Comparison of ENCODE assay signal across 19 mouse cellular contexts in the genomic region with DNA sequence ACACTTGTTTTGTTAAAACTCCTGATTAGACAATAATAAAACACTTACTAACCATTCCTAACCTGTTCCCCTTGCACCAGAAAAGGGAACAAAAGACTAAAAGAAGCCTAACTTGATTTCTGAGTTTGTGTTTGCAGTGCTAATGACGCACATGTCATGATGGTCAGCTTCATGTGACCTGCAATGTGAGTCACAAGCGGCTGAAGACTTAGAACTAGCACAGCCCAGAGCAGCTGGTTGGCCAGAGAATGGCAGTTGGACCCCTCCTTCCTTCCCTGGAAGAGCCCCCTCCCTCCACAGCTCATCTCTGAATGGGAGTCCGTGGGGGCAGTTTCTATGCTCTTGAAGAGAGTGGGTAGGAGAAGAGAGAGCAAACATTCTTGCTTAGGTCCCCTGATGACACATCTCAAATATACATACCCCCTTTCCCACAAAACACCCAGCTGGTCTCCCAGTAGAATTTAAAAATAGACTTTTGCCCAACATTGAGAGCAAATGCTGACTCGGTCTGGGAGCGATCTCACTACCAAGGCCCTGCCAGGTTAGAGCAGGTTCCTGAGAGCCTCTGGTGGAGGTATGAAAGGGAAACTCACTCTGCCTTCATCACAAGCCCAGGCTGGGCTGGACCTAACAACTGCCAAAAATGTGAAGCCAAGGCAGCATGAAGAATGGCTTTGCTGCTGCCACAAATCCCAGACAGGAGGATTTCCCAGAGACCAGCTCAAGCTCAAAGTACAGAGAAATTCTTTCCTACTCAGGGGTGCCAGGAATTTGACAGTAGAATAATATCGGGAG. TPM values are rescaled to one million over a fixed set of nuclear protein-coding genes. Genes with fewer than 3 reads are reported as not detected.
DNase-seq lines count a peak whose midpoint lies in the region; ATAC-seq and TF ChIP-seq lines count a peak whose summit lies in the region.
"Had no signal": no experiment of that assay in that cellular context is flagged by ENCODE, and none has a peak within 500 bp of the region (broad histone marks: within the 10 kb centered on the region; RNA-seq: fewer than 3 reads in every experiment).

No protein-coding gene starts in this region.

- TF ChIP-seq CTCF in lung, postnatal 0 days (IDR thresholded peaks at IDR 0.05): no peak

- ATAC-seq in lung, postnatal 0 days: no peak
- no peak for ATAC-seq in embryonic facial prominence, embryonic 15.5 days (ENCODE audit: insufficient number of reproducible peaks, low FRiP score, low TSS enrichment, low read depth)
- ATAC-seq: activated CD4-positive, CD25-positive, alpha-beta regulatory T cell, adult 4 months; CD4-positive, CD25-positive, alpha-beta regulatory T cell, adult 4 months; inflammation-experienced regulatory T-cells, adult 6 months; midbrain, embryonic 16.5 days had no signal

- no peaks in the 10 kb centered on the region for H3K4me1 ChIP-seq in lung, postnatal 0 days (ENCODE audit: insufficient read depth, low read depth, low read length)
- 0 out of 2 replicates have a peak, but pooled peaks cover 7% of the 10 kb centered on the region for H3K4me1 ChIP-seq in embryonic facial prominence, embryonic 15.5 days
- H3K4me1 ChIP-seq: hindbrain, embryonic 10.5 days; neural tube, embryonic 12.5 days had no signal

- H3K4me2 ChIP-seq in lung, postnatal 0 days (replicated peaks; ENCODE audit: low read depth, low read length): no peak overlapping the region
- no peak overlapping the region for H3K4me2 ChIP-seq in embryonic facial prominence, embryonic 15.5 days (replicated peaks)
- H3K4me2 ChIP-seq: neural tube, embryonic 12.5 days had no signal

- DNase-seq in gastrocnemius, postnatal 25 days: peak; percentile 11
- DNase-seq in gastrocnemius, adult 8-10 months (ENCODE audit: low spot score in 2 of 2): no peak
- DNase-seq in lung, postnatal 0 days (ENCODE audit: low spot score): peak; percentile 5
- DNase-seq in lung, postnatal 36 days: no peak
- peak; percentile 13 for DNase-seq in skeletal muscle tissue, adult 2 months (ENCODE audit: low read depth, low spot score)
- DNase-seq in cerebellum, postnatal 4 days (ENCODE audit: low spot score in 2 of 2): no peak
- no peak for DNase-seq in right cerebral cortex, adult 18-20 months
- DNase-seq: cerebellum, adult 18-20 months; embryo, embryonic 11 days; layer of hippocampus, adult 9-11 months; thymus, adult 18-20 months had no signal

- H3K27ac ChIP-seq in lung, postnatal 0 days (ENCODE audit: low read length): no peak overlapping the region
- peak overlapping the region; percentile 9; the same call in 1 of the 2 replicates for H3K27ac ChIP-seq in embryonic facial prominence, embryonic 15.5 days (replicated peaks)
- H3K27ac ChIP-seq: heart, embryonic 10.5 days; hindbrain, embryonic 10.5 days; neural tube, embryonic 12.5 days had no signal

- H3K9me3 ChIP-seq in lung, postnatal 0 days (ENCODE audit: low read length): no peaks in the 10 kb centered on the region
- no peaks in the 10 kb centered on the region for H3K9me3 ChIP-seq in embryonic facial prominence, embryonic 15.5 days (replicated peaks)
- H3K9me3 ChIP-seq: heart, embryonic 10.5 days; hindbrain, embryonic 10.5 days; neural tube, embryonic 12.5 days had no signal

- no peak overlapping the region for H3K4me3 ChIP-seq in lung, postnatal 0 days (ENCODE audit: low read depth, low read length)
- H3K4me3 ChIP-seq in embryonic facial prominence, embryonic 15.5 days (replicated peaks): no peak overlapping the region
- H3K4me3 ChIP-seq: heart, embryonic 10.5 days; hindbrain, embryonic 10.5 days; neural tube, embryonic 12.5 days had no signal

- no peaks in the 10 kb centered on the region for H3K27me3 ChIP-seq in lung, postnatal 0 days (replicated peaks; ENCODE audit: insufficient read depth, low read length)
- H3K27me3 ChIP-seq in embryonic facial prominence, embryonic 15.5 days: no peaks in the 10 kb centered on the region
- H3K27me3 ChIP-seq: neural tube, embryonic 12.5 days had no signal

- WGBS in lung, postnatal 0 days: 57% methylated on average over 6 of the region's 6 CpGs
- WGBS in embryonic facial prominence, embryonic 15.5 days: 66% methylated on average over 6 of the region's 6 CpGs

- H3K36me3 ChIP-seq in lung, postnatal 0 days (ENCODE audit: insufficient read depth, low read length): no peaks in the 10 kb centered on the region
- H3K36me3 ChIP-seq in embryonic facial prominence, embryonic 15.5 days: no peaks in the 10 kb centered on the region
- H3K36me3 ChIP-seq: heart, embryonic 10.5 days; hindbrain, embryonic 10.5 days; neural tube, embryonic 12.5 days had no signal

- TF ChIP-seq EP300 in lung, postnatal 0 days (IDR thresholded peaks at IDR 0.05): no peak

- no peak overlapping the region for H3K9ac ChIP-seq in lung, postnatal 0 days (replicated peaks; ENCODE audit: low read depth)
- no peak overlapping the region for H3K9ac ChIP-seq in embryonic facial prominence, embryonic 15.5 days
- H3K9ac ChIP-seq: neural tube, embryonic 12.5 days had no signal

RNA-seq across cellular contexts. Expression of a gene that starts 40.4 kb away (rescaled TPM):
- total RNA-seq in gastrocnemius, postnatal 25 days (2021): 10 to 100 TPM; 28.9 to 96.0 TPM
- total RNA-seq in gastrocnemius, adult 8-10 months (2022): 10 to 100 TPM; 26.3 to 47.8 (median 38.9) TPM
- polyA plus RNA-seq in lung, postnatal 0 days (2015; fragmentation: Nextera tagmentation; extraction: Ambion mirVana): 4.0 and 4.8 TPM in 2 replicates
- 4.1 and 6.0 TPM in 2 replicates for polyA plus RNA-seq in embryonic facial prominence, embryonic 15.5 days (2015; fragmentation: Nextera tagmentation; extraction: Ambion mirVana)
- polyA plus RNA-seq: activated CD4-positive, CD25-positive, alpha-beta regulatory T cell, adult 4 months had no signal

Comparison
In these comparisons a context has a peak if more than half of its experiments do, and no peak if none do; other contexts are left out.
1. DNase-seq: peak in gastrocnemius, postnatal 25 days (single experiment), lung, postnatal 0 days (single experiment) and skeletal muscle tissue, adult 2 months (single experiment); none in gastrocnemius, adult 8-10 months (0 of 2), lung, postnatal 36 days (single experiment), cerebellum, postnatal 4 days (0 of 2) and right cerebral cortex, adult 18-20 months (single experiment).